Mouse (Mus musculus): ENCODE measurements around the gene Rab43. TPM values are rescaled to one million over a fixed set of nuclear protein-coding genes. Genes with fewer than 3 reads are reported as not detected.

Gene Rab43
- total and polyA plus RNA-seq, 3 experiments: 4.0 to 13.2 TPM; not detected in 1

GRCm38 (mm10) chr6:87791826-87792225 lies 20.1 kb downstream of the Rab43 start:
- no peaks in the 10 kb centered on the region for H3K9me3 ChIP-seq (replicated peaks; ENCODE audit: insufficient read depth, low read length)
- peaks cover 26 to 40% of the 10 kb centered on the region in 2 experiments for H3K4me1 ChIP-seq (ENCODE audit: control insufficient read depth in 1 of 2, insufficient read depth in 2 of 2, low read length in 2 of 2)
- no peaks in the 10 kb centered on the region for H3K27me3 ChIP-seq (ENCODE audit: control insufficient read depth in 1 of 2, insufficient read depth in 2 of 2, low read length in 2 of 2)
- H3K79me2 ChIP-seq (ENCODE audit: control insufficient read depth, insufficient read depth, low read length, poor library complexity): no peaks in the 10 kb centered on the region
- no peak overlapping the region for H3K27ac ChIP-seq (ENCODE audit: control insufficient read depth, low read depth, low read length)
- H3K4me3 ChIP-seq (ENCODE audit: control insufficient read depth in 1 of 2, insufficient read depth in 1 of 2, low read depth in 2 of 2, low read length in 2 of 2): no peak overlapping the region
- no peak for DNase-seq (ENCODE audit: low read depth, low spot score)
- peak in 1 of 2 experiments; percentile 33; a peak in 1 of 4 replicates for TF ChIP-seq EP300 (IDR thresholded peaks at IDR 0.05; ENCODE audit: low read depth in 1 of 2, low read length in 2 of 2)
- TF ChIP-seq JUND (IDR thresholded peaks at IDR 0.05; ENCODE audit: low read depth, low read length): no peak
- TF ChIP-seq KAT2A (conservative IDR thresholded peaks at IDR 0.05; ENCODE audit: low read depth, low read length): no peak
- no peak for TF ChIP-seq ZNF384 (IDR thresholded peaks at IDR 0.05; ENCODE audit: low read depth, low read length)
- TF ChIP-seq MYC (IDR thresholded peaks at IDR 0.05; ENCODE audit: low read depth, low read length): 0 out of 2 replicates have a peak, but pooled peaks have one; percentile 31
- TF ChIP-seq HCFC1 (IDR thresholded peaks at IDR 0.05; ENCODE audit: low read depth, low read length): no peak
- TF ChIP-seq POLR2AphosphoS5 (IDR thresholded peaks at IDR 0.05; ENCODE audit: borderline replicate concordance, low read depth, low read length): no peak
- no peak for TF ChIP-seq ELF1 (IDR thresholded peaks at IDR 0.05; ENCODE audit: low read depth, low read length)
- TF ChIP-seq USF2 (IDR thresholded peaks at IDR 0.05; ENCODE audit: borderline replicate concordance in 1 of 2, insufficient read depth in 1 of 2, low read depth in 1 of 2, low read length in 2 of 2): no peak
- TF ChIP-seq TCF12 (IDR thresholded peaks at IDR 0.05; ENCODE audit: low read depth, low read length): 0 out of 2 replicates have a peak, but pooled peaks have one; percentile 9
- no peak for TF ChIP-seq CHD2 (IDR thresholded peaks at IDR 0.05; ENCODE audit: low read length)
- TF ChIP-seq MAX (IDR thresholded peaks at IDR 0.05; ENCODE audit: low read length): no peak; the same call in 1 of the 2 replicates
- TF ChIP-seq POLR2AphosphoS2 (IDR thresholded peaks at IDR 0.05; ENCODE audit: low read length): no peak
- TF ChIP-seq GATA1 (IDR thresholded peaks at IDR 0.05; ENCODE audit: low read depth, low read length): no peak
- TF ChIP-seq SMC3 (IDR thresholded peaks at IDR 0.05; ENCODE audit: low read depth, low read length): no peak
- no peak for TF ChIP-seq ZKSCAN1 (IDR thresholded peaks at IDR 0.05; ENCODE audit: low read depth, low read length)
- peaks cover 0 to 25% of the 10 kb centered on the region in 2 experiments; a peak in 2 of 4 replicates for H3K36me3 ChIP-seq (ENCODE audit: control insufficient read depth in 1 of 2, insufficient read depth in 2 of 2, low read length in 2 of 2)
- no peak overlapping the region for H3K9ac ChIP-seq (ENCODE audit: control insufficient read depth, low read depth, low read length, poor library complexity, severe bottlenecking)

GRCm38 (mm10) chr6:87790779-87791480 lies 21.0 kb downstream of the Rab43 start:
- peak; percentile 87 for DNase-seq (ENCODE audit: low read depth, low spot score)
- Histone ChIP-seq H3K4me1 (ENCODE audit: control insufficient read depth in 1 of 2, insufficient read depth in 2 of 2, low read length in 2 of 2) (peaks cover 28 to 40% of the 10 kb centered on the region in 2 experiments), H3K79me2 (ENCODE audit: control insufficient read depth, insufficient read depth, low read length, poor library complexity) (no peaks in the 10 kb centered on the region), H3K27ac (ENCODE audit: control insufficient read depth, low read depth, low read length) (peak overlapping the region; percentile 63), H3K36me3 (ENCODE audit: control insufficient read depth in 1 of 2, insufficient read depth in 2 of 2, low read length in 2 of 2) (peaks cover 0 to 25% of the 10 kb centered on the region in 2 experiments; a peak in 2 of 4 replicates), H3K9ac (ENCODE audit: control insufficient read depth, low read depth, low read length, poor library complexity, severe bottlenecking) (peak overlapping the region; percentile 37), H3K27me3 (ENCODE audit: control insufficient read depth in 1 of 2, insufficient read depth in 2 of 2, low read length in 2 of 2) (no peaks in the 10 kb centered on the region), H3K4me3 (ENCODE audit: control insufficient read depth in 1 of 2, insufficient read depth in 1 of 2, low read depth in 2 of 2, low read length in 2 of 2) (peak overlapping the region in 1 of 2 experiments; percentile 13; a peak in 1 of 4 replicates), H3K9me3 (replicated peaks; ENCODE audit: insufficient read depth, low read length) (no peaks in the 10 kb centered on the region)
- 0 out of 2 replicates have a peak, but pooled peaks have one; percentile 11 for TF ChIP-seq RCOR1 (IDR thresholded peaks at IDR 0.05; ENCODE audit: low read depth, low read length)
- no peak for TF ChIP-seq TBP (IDR thresholded peaks at IDR 0.05; ENCODE audit: low read depth, low read length)
- TF ChIP-seq TAL1 (IDR thresholded peaks at IDR 0.05; ENCODE audit: low read length): peak; percentile 17; the same call in 1 of the 2 replicates
- TF ChIP-seq EP300 (IDR thresholded peaks at IDR 0.05; ENCODE audit: low read depth in 1 of 2, low read length in 2 of 2): peak; percentile 38 to 68; a peak in 3 of 4 replicates
- peak; percentile 65 for TF ChIP-seq MYC (IDR thresholded peaks at IDR 0.05; ENCODE audit: low read depth, low read length)
- no peak for TF ChIP-seq ZC3H11A (IDR thresholded peaks at IDR 0.05; ENCODE audit: low read depth, low read length)
- no peak for TF ChIP-seq ELF1 (IDR thresholded peaks at IDR 0.05; ENCODE audit: low read depth, low read length)
- peak; percentile 47; the same call in 1 of the 2 replicates for TF ChIP-seq GATA1 (IDR thresholded peaks at IDR 0.05; ENCODE audit: low read depth, low read length)
- TF ChIP-seq NELFE (IDR thresholded peaks at IDR 0.05; ENCODE audit: low read depth, low read length): peak; percentile 42
- no peak for TF ChIP-seq POLR2AphosphoS5 (IDR thresholded peaks at IDR 0.05; ENCODE audit: borderline replicate concordance, low read depth, low read length)
- 0 out of 2 replicates have a peak, but pooled peaks have one; percentile 19 for TF ChIP-seq MAZ (IDR thresholded peaks at IDR 0.05; ENCODE audit: low read depth, low read length)
- TF ChIP-seq SIN3A (IDR thresholded peaks at IDR 0.05; ENCODE audit: low read length): peak; percentile 79
- 0 out of 2 replicates have a peak, but pooled peaks have one; percentile 53 for TF ChIP-seq ZMIZ1 (IDR thresholded peaks at IDR 0.05; ENCODE audit: low read depth, low read length)
- TF ChIP-seq MXI1 (IDR thresholded peaks at IDR 0.05; ENCODE audit: low read depth, low read length): peak; percentile 51; the same call in 1 of the 2 replicates
- TF ChIP-seq CTCF (IDR thresholded peaks at IDR 0.05 in 2 of 3, conservative IDR thresholded peaks at IDR 0.05 in 1 of 3; ENCODE audit: control insufficient read depth in 1 of 3, insufficient read depth in 1 of 3, low read depth in 2 of 3, low read length in 3 of 3, poor library complexity in 1 of 3, severe bottlenecking in 1 of 3): peak in 1 of 3 experiments; percentile 4; a peak in 1 of 6 replicates
- TF ChIP-seq POLR2AphosphoS2 (IDR thresholded peaks at IDR 0.05; ENCODE audit: low read length): peak; percentile 44; the same call in 1 of the 2 replicates
- TF ChIP-seq ETS1 (IDR thresholded peaks at IDR 0.05; ENCODE audit: low read depth, low read length): peak; percentile 83
- TF ChIP-seq ZNF384 (IDR thresholded peaks at IDR 0.05; ENCODE audit: low read depth, low read length): no peak
- TF ChIP-seq POLR2A (IDR thresholded peaks at IDR 0.05; ENCODE audit: control insufficient read depth in 1 of 2, insufficient read depth in 1 of 2, low read depth in 1 of 2, low read length in 2 of 2, poor library complexity in 1 of 2): peak in 1 of 2 experiments; percentile 53; a peak in 1 of 4 replicates
- peak; percentile 46; the same call in 1 of the 2 replicates for TF ChIP-seq MAX (IDR thresholded peaks at IDR 0.05; ENCODE audit: low read length)

Data from MEL (cell line).